Mouse (Mus musculus): Measurements from ENCODE around the gene Ikzf3.

DNA sequence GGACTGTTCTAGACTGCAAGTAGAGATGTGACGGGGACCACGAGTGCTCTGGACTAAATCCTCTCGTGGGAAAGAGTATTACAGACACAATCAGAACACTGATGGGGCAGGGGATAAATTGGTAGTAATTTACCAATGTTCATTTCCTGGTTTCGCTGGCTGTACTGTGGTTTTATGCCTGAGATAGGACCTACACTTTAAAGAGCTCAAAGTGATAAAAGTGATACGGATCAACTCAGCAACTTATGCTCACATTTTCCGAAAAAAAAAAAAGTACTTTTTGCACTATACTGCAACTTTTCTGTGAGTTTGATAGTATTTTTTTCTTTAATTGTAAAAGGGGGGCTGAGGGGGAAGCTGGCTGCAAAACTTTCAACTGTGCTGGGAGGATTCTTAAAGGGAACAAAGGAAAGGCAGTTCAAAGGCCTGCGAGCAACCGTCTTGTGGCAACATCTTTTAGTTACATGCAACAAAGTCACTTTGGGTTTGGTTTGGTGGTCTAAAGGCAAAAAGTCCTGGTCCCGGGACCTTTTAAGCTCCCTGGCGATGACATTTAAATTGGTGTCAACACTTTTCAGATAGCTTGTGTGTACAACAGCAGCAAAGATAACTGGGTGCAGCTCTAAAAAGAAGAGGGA, 18.9 kb downstream of the Ikzf3 start:
- TF ChIP-seq TCF12 (IDR thresholded peaks at IDR 0.05; ENCODE audit: insufficient read depth, poor library complexity, severe bottlenecking) (no peak), POLR2A (IDR thresholded peaks at IDR 0.05; ENCODE audit: insufficient read length, low read depth) (no peak), MYOD1 (IDR thresholded peaks at IDR 0.05; ENCODE audit: control insufficient read depth in 1 of 3, insufficient read length in 2 of 3, low read depth in 2 of 3) (no peak), MAX (IDR thresholded peaks at IDR 0.05; ENCODE audit: low read depth) (no peak), SRF (IDR thresholded peaks at IDR 0.05; ENCODE audit: control insufficient read depth, insufficient read length, low read depth) (no peak), E2F4 (IDR thresholded peaks at IDR 0.05; ENCODE audit: insufficient read depth) (no peak), USF1 (IDR thresholded peaks at IDR 0.05; ENCODE audit: low read depth) (no peak)
